Mouse (Mus musculus): ENCODE results near the gene Cdk1.

DNA sequence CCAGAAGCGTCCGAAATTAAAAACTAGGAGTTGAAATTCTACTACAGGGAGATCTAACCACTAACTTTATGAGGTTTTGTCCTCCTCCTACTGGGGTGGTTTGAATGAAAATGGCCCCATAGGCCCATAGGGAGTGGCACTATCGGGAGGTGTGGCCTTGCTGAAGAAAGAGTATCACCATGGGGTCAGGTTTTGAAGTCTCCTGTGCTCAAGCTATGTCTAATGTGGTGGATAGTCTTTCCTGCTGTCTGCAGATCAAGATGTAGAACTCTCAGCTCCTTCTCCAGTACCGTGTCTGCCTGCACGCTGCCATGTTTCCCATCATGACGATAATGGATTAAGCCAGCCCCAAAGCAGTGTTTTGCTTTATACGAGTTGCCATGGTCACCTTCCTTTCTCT, 27.9 kb downstream of the Cdk1 start:
- TF ChIP-seq GATA1 (IDR thresholded peaks at IDR 0.05; ENCODE audit: borderline replicate concordance, low read length) (no peak), FLI1 (IDR thresholded peaks at IDR 0.05; ENCODE audit: low read length) (no peak)

Measured in megakaryocyte, embryonic 14.5 days (primary cell).